Mouse (Mus musculus): ENCODE measurements around the gene Bmpr2. TPM values are rescaled to one million over a fixed set of nuclear protein-coding genes. Genes with fewer than 3 reads are reported as not detected.

Bmpr2 gene
- polyA plus RNA-seq, 1 experiment from 2014 or later, result 14.2 TPM

- H3K36me3 ChIP-seq (ENCODE audit: control insufficient read depth, insufficient read depth, low read length), result no peaks in the 10 kb centered on the region
- H3K4me2 ChIP-seq (replicated peaks; ENCODE audit: low read depth, low read length), result no peak overlapping the region
- H3K9ac ChIP-seq (ENCODE audit: low read depth, low read length), result no peak overlapping the region
- H3K4me1 ChIP-seq (ENCODE audit: control insufficient read depth, insufficient read depth, low read length), result no peaks in the 10 kb centered on the region
- H3K27ac ChIP-seq (ENCODE audit: low read depth, low read length), result no peak overlapping the region
- no peak overlapping the region for H3K4me3 ChIP-seq (ENCODE audit: low read length)
- H3K9me3 ChIP-seq (ENCODE audit: control insufficient read depth, low read length), result no peaks in the 10 kb centered on the region
- 90% methylated on average over 1 of the region's 1 CpGs for WGBS
- H3K27me3 ChIP-seq (ENCODE audit: control insufficient read depth, insufficient read depth, low read length), result no peaks in the 10 kb centered on the region
- ATAC-seq (ENCODE audit: low FRiP score, low TSS enrichment), result no peak
These were observed 160.5 kb downstream of the Bmpr2 start for GRCm38 (mm10) chr1:59923673-59924072.

GRCm38 (mm10) chr1:59924411-59924810 lies 161.2 kb downstream of the Bmpr2 start:
- H3K4me1 ChIP-seq (ENCODE audit: control insufficient read depth, insufficient read depth, low read length), result no peaks in the 10 kb centered on the region
- H3K4me2 ChIP-seq (replicated peaks; ENCODE audit: low read depth, low read length), result no peak overlapping the region
- no peak for ATAC-seq (ENCODE audit: low FRiP score, low TSS enrichment)
- H3K9ac ChIP-seq (ENCODE audit: low read depth, low read length), result no peak overlapping the region
- H3K9me3 ChIP-seq (ENCODE audit: control insufficient read depth, low read length), result no peaks in the 10 kb centered on the region
- H3K36me3 ChIP-seq (ENCODE audit: control insufficient read depth, insufficient read depth, low read length), result no peaks in the 10 kb centered on the region
- H3K27ac ChIP-seq (ENCODE audit: low read depth, low read length), result no peak overlapping the region
- 85% methylated on average over 2 of the region's 2 CpGs for WGBS
- H3K4me3 ChIP-seq (ENCODE audit: low read length), result no peak overlapping the region
- H3K27me3 ChIP-seq (ENCODE audit: control insufficient read depth, insufficient read depth, low read length), result no peaks in the 10 kb centered on the region

- no peaks in the 10 kb centered on the region for H3K9me3 ChIP-seq (ENCODE audit: control insufficient read depth, low read length)
- H3K36me3 ChIP-seq (ENCODE audit: control insufficient read depth, insufficient read depth, low read length), result no peaks in the 10 kb centered on the region
- ATAC-seq (ENCODE audit: low FRiP score, low TSS enrichment), result no peak
- WGBS, result 79% methylated on average over 3 of the region's 3 CpGs
- H3K4me1 ChIP-seq (ENCODE audit: control insufficient read depth, insufficient read depth, low read length), result no peaks in the 10 kb centered on the region
- no peak overlapping the region for H3K9ac ChIP-seq (ENCODE audit: low read depth, low read length)
- H3K4me2 ChIP-seq (replicated peaks; ENCODE audit: low read depth, low read length), result no peak overlapping the region
- H3K4me3 ChIP-seq (ENCODE audit: low read length), result no peak overlapping the region
- no peaks in the 10 kb centered on the region for H3K27me3 ChIP-seq (ENCODE audit: control insufficient read depth, insufficient read depth, low read length)
- H3K27ac ChIP-seq (ENCODE audit: low read depth, low read length), result no peak overlapping the region
These were observed 162.9 kb downstream of the Bmpr2 start for GRCm38 (mm10) chr1:59926021-59926672.

GRCm38 (mm10) chr1:59927131-59927680 lies 164.0 kb downstream of the Bmpr2 start:
- no peaks in the 10 kb centered on the region for H3K4me1 ChIP-seq (ENCODE audit: control insufficient read depth, insufficient read depth, low read length)
- H3K9ac ChIP-seq (ENCODE audit: low read depth, low read length), result no peak overlapping the region
- H3K36me3 ChIP-seq (ENCODE audit: control insufficient read depth, insufficient read depth, low read length), result no peaks in the 10 kb centered on the region
- no peaks in the 10 kb centered on the region for H3K27me3 ChIP-seq (ENCODE audit: control insufficient read depth, insufficient read depth, low read length)
- H3K4me2 ChIP-seq (replicated peaks; ENCODE audit: low read depth, low read length), result no peak overlapping the region
- H3K9me3 ChIP-seq (ENCODE audit: control insufficient read depth, low read length), result no peaks in the 10 kb centered on the region
- no peak overlapping the region for H3K4me3 ChIP-seq (ENCODE audit: low read length)
- no peak for ATAC-seq (ENCODE audit: low FRiP score, low TSS enrichment)
- H3K27ac ChIP-seq (ENCODE audit: low read depth, low read length), result no peak overlapping the region
- 84% methylated on average over 2 of the region's 2 CpGs for WGBS

Other genes with a start within 250 kb of the Bmpr2 start
- 0.90 and 1.4 TPM in 2 replicates for gene Gm973, start 247.1 kb upstream of the Bmpr2 start, polyA plus RNA-seq (2014; fragmentation: Nextera tagmentation; extraction: Ambion mirVana)
- gene Sumo1, start 92.6 kb upstream of the Bmpr2 start, polyA plus RNA-seq (2014; fragmentation: Nextera tagmentation; extraction: Ambion mirVana), result 460 and 593 TPM in 2 replicates
- gene Nop58, start 78.4 kb upstream of the Bmpr2 start, polyA plus RNA-seq (2014; fragmentation: Nextera tagmentation; extraction: Ambion mirVana), result 298 and 318 TPM in 2 replicates
- 11.2 and 19.2 TPM in 2 replicates for gene Fam117b, start 149.6 kb downstream of the Bmpr2 start, polyA plus RNA-seq (2014; fragmentation: Nextera tagmentation; extraction: Ambion mirVana)